Mouse (Mus musculus): ENCODE measurements around the gene Fgfr2.

- no peak for TF ChIP-seq CTCF (IDR thresholded peaks at IDR 0.05; ENCODE audit: extremely low read depth, insufficient read length, insufficient replicate concordance, low read depth, low read length)
- TF ChIP-seq POLR2A (IDR thresholded peaks at IDR 0.05; ENCODE audit: low read depth, low read length) = no peak
Observed at GRCm38 (mm10) chr7:130426586-130426985, 2696.6 kb downstream of the Fgfr2 start.

Measured in small intestine, adult 2 months (tissue).